Mouse (Mus musculus): Measurements from ENCODE around the gene Sox1.

DNA sequence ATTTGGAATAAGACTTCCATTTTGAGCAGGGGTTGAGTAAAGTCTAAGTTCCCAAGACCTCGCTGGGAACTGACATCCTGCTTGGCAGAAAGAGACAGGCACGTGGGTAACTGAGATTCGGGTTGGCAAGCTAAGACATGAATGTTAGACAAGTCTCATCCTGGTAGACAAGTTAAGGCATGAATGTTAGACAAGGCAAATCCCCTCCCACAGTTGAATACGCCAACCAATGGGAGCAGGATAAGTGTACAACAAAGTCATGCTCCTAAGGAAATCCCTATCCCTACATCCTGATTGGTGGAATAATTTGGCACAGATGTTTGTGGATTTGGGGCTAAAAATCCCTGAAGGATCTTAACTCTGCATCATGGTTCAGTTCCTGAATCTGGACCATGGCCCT, 45.9 kb downstream of the Sox1 start:
- TF ChIP-seq CTCF (IDR thresholded peaks at IDR 0.05; ENCODE audit: low read depth, low read length) (no peak), GATA2 (IDR thresholded peaks at IDR 0.05; ENCODE audit: borderline replicate concordance, low read depth, low read length) (no peak), TAL1 (conservative IDR thresholded peaks at IDR 0.05; ENCODE audit: low read depth, low read length) (no peak), GATA1 (IDR thresholded peaks at IDR 0.05; ENCODE audit: borderline replicate concordance, low read length) (no peak), POLR2AphosphoS5 (IDR thresholded peaks at IDR 0.05; ENCODE audit: insufficient replicate concordance, low read depth, low read length) (no peak)

Measured in G1E (cell line).